Mouse (Mus musculus) kidney, embryonic 14.5 days (tissue): ENCODE results near the gene Vamp4. TPM values are rescaled to one million over a fixed set of nuclear protein-coding genes. Genes with fewer than 3 reads are reported as not detected.

Experiments used
- ATAC-seq: fragments of 200-750 bp; cut with Nextera tagmentation; 2 replicates; pipeline ENCODE4 v1.8.0; 2017; ENCODE audit warnings: moderate number of reproducible peaks, mild to moderate bottlenecking, moderate TSS enrichment, moderate library complexity; ENCODE audit not compliant: low FRiP score, low TSS enrichment
- H3K27ac ChIP-seq: fragments of 300-500 bp; sonication (generic); 2 replicates; pipeline ENCODE4 v1.5.1; 2014; ENCODE audit warnings: low read depth, mild to moderate bottlenecking, low read length, moderate library complexity, mixed read lengths
- H3K27me3 ChIP-seq: fragments of 300-500 bp; sonication (generic); 2 replicates; pipeline ENCODE4 v1.6.1; 2014; ENCODE audit warnings: mild to moderate bottlenecking, low read length; ENCODE audit not compliant: control insufficient read depth, insufficient read depth
- H3K36me3 ChIP-seq: fragments of 300-500 bp; sonication (generic); 2 replicates; pipeline ENCODE4 v1.6.1; 2014; ENCODE audit warnings: low read length, mixed read lengths; ENCODE audit not compliant: control insufficient read depth, insufficient read depth
- H3K4me1 ChIP-seq: fragments of 300-500 bp; sonication (generic); 2 replicates; pipeline ENCODE4 v1.6.1; 2014; ENCODE audit warnings: low read length, mixed read lengths; ENCODE audit not compliant: control insufficient read depth, insufficient read depth
- H3K4me2 ChIP-seq: fragments of 300-500 bp; sonication (generic); replicated peaks from 2 replicates; pipeline ENCODE4 v1.6.1; 2014; ENCODE audit warnings: low read depth, mild to moderate bottlenecking, low read length
- H3K4me3 ChIP-seq: fragments of 300-500 bp; sonication (generic); 2 replicates; pipeline ENCODE4 v1.5.1; 2014; ENCODE audit warnings: mild to moderate bottlenecking, low read length
- H3K9ac ChIP-seq: fragments of 300-500 bp; sonication (generic); 2 replicates; pipeline ENCODE4 v1.6.1; 2014; ENCODE audit warnings: low read depth, mild to moderate bottlenecking, low read length, moderate library complexity
- H3K9me3 ChIP-seq: fragments of 300-500 bp; sonication (generic); 2 replicates; pipeline ENCODE4 v1.6.1; 2016; ENCODE audit warnings: low read length; ENCODE audit not compliant: control insufficient read depth
- WGBS: fragments of 180-500 bp; shearing (Covaris S2); extraction: QIAGEN DNeasy Blood & Tissue Kit; methylation state at CpG from one replicate; pipeline ENCODE4 v1.1.7; 2014; 5-methylcytosine and 5-hydroxymethylcytosine counted together
- polyA plus RNA-seq: library from polyadenylated mRNA; unstranded; fragments of >200 nt; fragmentation: Nextera tagmentation; extraction: Ambion mirVana; gene quantifications from 2 replicates; pipeline ENCODE4 v1.2.1, GENCODE M21; 2014

Gene Vamp4
- polyA plus RNA-seq, 1 experiment from 2014 or later, result 53.6 TPM

DNA sequence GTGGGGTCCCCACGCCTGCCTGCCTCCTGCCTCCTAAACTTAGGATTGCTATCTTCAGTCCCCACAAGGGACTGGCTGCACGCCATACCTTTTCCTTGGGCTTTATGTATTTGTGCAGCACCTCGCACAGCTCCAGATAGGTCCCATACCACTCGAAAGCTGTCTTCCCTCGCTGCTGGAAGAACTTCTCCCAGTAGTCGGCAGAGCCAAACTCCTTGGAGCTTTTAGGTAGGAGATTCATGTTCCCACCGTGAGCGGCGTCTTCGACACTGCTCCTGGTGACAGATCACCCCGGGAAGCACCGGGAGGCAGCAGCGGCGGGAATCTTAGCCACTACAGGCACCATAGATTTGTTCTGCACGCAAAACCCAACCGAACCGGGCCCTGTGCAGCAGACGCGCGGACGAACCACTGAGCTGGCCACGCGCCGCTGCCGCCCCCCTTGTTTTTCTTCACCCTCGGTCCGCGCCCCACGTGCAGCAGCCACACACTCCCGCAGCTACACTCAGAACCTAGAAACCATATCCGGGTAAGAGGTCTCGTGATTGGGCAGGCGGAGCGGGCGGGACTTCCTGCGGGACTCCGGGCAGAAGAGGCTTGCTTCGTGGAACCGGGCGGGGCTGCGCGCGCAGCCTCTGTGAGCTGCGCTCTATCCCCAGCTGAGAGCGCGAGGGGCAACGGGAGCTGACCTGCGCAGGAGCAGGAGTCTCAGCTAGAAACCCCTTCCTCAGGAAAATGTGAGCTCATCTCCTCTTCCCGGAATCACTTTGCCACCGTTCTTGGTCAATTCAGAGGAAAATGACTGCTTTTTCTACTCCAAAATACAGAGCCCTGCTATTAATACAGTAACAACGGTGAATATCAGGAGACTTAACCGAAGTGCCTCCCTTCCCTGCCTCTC lies 22.0 kb upstream of the Vamp4 start, which contains the start of gene Mettl13:
TSS of gene Mettl13 (minus strand) at position 536 of the 901 bp plus-strand sequence.
- peak within 1 kb of the TSS; percentile 71 for H3K9ac ChIP-seq
- no peaks in the 10 kb centered on the region for H3K9me3 ChIP-seq
- peak; percentile 99 for ATAC-seq
- peaks cover 8% of the 10 kb centered on the region for H3K4me1 ChIP-seq
- WGBS, result under 1% methylated on average over 52 of the region's 52 CpGs
- H3K27ac ChIP-seq, result no peak within 1 kb of the TSS
- H3K4me2 ChIP-seq, result peak within 1 kb of the TSS; percentile 75
- no peaks in the 10 kb centered on the region for H3K27me3 ChIP-seq
- peak within 1 kb of the TSS; percentile 68 for H3K4me3 ChIP-seq
- H3K36me3 ChIP-seq, result peaks cover 26% of the 10 kb centered on the region

DNA sequence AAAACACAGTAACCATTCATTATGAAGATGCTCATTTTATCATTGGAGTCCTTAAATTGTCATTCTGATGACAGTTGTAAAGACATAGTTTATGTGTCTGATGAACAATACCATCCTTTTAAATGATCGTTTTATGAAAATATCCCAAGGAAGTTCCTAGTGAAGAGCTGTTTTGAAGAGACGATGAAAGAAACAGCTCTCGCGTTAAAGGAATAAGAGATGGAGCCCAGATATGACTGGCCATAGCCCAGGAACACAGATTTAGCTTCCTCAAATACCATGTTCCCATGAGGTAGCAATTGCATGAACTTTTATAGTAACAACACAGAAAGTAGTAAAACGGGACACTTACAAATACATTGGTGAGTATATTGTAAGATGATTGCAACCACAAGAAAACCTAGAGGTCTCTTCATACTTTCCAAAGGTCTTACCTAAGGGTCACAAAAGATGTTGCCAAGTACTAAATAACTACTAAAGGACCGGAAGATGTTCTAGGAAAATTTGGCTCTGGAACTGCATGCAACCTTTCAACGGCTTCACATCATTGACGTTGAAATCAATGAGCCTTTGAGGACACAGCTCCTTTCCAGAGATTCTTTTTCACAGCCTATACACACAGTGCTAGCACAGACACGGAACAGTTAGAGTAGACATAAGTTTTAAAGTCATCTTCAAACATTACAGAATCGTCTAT lies 21.2 kb upstream of the Vamp4 start:
- peak overlapping the region; percentile 68 for H3K4me3 ChIP-seq
- H3K9ac ChIP-seq, result peak overlapping the region; percentile 71
- H3K4me2 ChIP-seq, result peak overlapping the region; percentile 75
- 63% methylated on average over 10 of the region's 10 CpGs for WGBS
- H3K27ac ChIP-seq, result no peak overlapping the region
- no peaks in the 10 kb centered on the region for H3K9me3 ChIP-seq
- no peak for ATAC-seq
- H3K27me3 ChIP-seq, result no peaks in the 10 kb centered on the region
- H3K4me1 ChIP-seq, result peaks cover 8% of the 10 kb centered on the region
- peaks cover 21% of the 10 kb centered on the region; the same call in 1 of the 2 replicates for H3K36me3 ChIP-seq

DNA sequence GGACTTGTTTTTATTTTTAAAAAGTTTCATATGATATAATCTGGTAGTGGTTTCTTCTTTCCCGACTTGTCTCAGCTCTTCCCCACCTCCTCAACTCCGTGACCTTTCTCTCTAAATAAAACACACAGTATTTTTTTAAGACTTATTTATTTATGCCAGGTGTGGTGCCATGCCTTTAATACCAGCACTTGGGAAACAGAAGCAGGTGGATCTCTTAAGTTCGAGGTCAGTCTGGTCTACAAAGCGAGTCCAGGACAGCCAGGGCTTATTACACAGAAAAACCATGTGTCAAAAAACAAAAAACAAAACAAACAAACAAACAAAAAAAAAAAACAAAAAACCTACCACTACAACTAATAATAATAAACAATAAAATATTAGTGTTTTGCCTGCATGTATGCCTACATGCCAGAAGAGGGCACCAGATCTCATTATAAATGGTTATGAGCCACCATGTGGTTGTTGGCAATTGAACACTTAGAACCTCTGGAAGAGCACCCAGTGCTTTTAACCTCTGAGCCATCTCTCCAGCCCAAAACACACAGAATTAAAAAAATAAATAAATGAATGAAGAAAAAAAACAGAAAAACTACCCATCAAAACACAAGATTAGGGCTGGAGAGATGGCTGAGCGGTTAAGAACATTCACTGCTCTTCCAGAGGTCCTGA lies 20.6 kb upstream of the Vamp4 start:
- H3K36me3 ChIP-seq, result peaks cover 14% of the 10 kb centered on the region; the same call in 1 of the 2 replicates
- no peak overlapping the region for H3K9ac ChIP-seq
- ATAC-seq, result no peak
- WGBS, result 75% methylated on average over 5 of the region's 5 CpGs
- H3K4me2 ChIP-seq, result no peak overlapping the region
- peaks cover 8% of the 10 kb centered on the region for H3K4me1 ChIP-seq
- no peaks in the 10 kb centered on the region for H3K27me3 ChIP-seq
- no peak overlapping the region for H3K4me3 ChIP-seq
- no peaks in the 10 kb centered on the region for H3K9me3 ChIP-seq
- H3K27ac ChIP-seq, result no peak overlapping the region

DNA sequence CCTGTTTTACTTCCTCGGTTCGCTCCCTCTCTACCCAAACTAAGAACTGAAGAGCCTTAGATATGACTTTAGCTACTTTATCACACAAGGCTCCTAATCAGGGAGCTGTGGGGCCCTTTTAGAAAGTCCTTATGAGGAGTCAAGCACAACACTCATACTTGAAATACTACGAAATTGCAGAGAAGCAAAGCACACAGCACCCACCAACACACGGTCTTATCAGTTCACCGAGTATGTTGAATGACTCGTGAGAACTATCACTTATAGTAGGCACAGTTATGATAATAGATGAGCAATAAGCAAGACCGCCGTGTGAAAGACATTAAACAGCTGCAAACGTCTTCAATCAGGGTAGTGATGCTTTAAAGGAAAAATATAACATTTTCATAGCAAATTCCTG lies 17.4 kb upstream of the Vamp4 start:
- no peak overlapping the region for H3K4me2 ChIP-seq
- no peak overlapping the region for H3K9ac ChIP-seq
- H3K4me1 ChIP-seq, result no peaks in the 10 kb centered on the region
- H3K4me3 ChIP-seq, result no peak overlapping the region
- 92% methylated on average over 9 of the region's 9 CpGs for WGBS
- H3K27ac ChIP-seq, result no peak overlapping the region
- H3K9me3 ChIP-seq, result no peaks in the 10 kb centered on the region
- ATAC-seq, result no peak
- no peaks in the 10 kb centered on the region for H3K36me3 ChIP-seq
- H3K27me3 ChIP-seq, result no peaks in the 10 kb centered on the region

DNA sequence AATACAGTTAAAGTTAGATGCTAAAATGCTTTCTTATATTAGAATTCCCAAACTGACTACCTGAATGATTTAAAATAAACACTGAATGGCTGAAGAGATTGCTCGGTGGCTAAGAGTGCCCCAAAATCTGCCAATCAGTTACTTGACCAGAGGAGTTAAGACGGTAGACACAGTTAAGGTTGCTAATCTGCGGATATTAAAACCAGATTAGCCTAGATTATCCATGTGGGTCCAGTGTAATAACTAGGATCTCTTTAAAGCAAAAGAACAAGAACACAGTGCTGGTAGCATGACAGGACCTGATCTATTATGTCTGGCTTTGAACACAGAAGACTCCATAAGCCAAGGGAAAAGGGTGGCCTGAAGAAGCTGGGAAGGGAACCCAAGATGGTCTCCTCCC lies 16.1 kb upstream of the Vamp4 start:
- Histone ChIP-seq H3K4me3 (no peak overlapping the region), H3K4me2 (no peak overlapping the region), H3K9me3 (no peaks in the 10 kb centered on the region), H3K9ac (no peak overlapping the region), H3K27ac (no peak overlapping the region), H3K27me3 (no peaks in the 10 kb centered on the region), H3K4me1 (no peaks in the 10 kb centered on the region), H3K36me3 (no peaks in the 10 kb centered on the region)
- ATAC-seq, result no peak
- WGBS, result 89% methylated on average over 3 of the region's 3 CpGs

DNA sequence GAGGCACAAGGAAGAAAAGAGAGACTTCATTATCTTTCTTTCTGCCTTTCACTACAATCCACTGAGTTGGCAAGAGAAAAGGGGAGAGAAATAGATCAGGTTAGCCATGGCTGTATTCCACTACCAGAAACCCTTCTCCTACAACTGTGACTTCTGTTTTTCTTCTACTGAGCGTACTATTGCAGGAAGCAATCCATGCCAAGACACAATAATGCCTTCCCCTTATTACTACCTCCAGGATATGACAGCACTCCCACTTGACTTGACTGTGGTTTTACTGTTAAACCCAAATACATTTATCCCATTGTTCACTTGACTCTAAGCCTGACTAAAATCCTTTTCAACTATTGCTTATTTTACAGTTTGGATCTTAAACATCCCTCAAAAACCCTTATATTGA lies 7.1 kb upstream of the Vamp4 start:
- Histone ChIP-seq H3K9ac (no peak overlapping the region), H3K4me1 (no peaks in the 10 kb centered on the region), H3K27ac (no peak overlapping the region), H3K4me3 (no peak overlapping the region), H3K27me3 (no peaks in the 10 kb centered on the region), H3K36me3 (no peaks in the 10 kb centered on the region), H3K4me2 (no peak overlapping the region), H3K9me3 (no peaks in the 10 kb centered on the region)
- 79% methylated on average over 1 of the region's 1 CpGs for WGBS
- ATAC-seq, result no peak

DNA sequence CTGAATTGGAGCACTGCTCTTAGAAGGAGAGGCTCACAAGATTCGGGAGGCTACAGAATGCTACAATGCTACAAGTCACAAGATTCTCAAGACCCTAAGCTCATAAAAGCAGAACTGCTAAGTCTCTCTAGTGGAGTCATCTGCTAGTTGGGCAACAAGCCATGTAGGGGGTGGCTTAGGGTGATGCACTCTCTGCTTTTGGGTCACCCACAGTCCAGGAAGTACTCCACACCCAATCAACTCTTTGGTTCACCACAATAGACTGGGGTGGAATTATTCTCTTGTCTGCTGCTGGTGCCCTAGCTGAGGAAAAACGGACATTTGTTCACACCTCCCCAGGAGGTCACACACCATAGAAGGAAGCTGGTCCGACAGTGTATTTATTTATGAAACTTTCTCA lies 5.3 kb upstream of the Vamp4 start:
- no peak for ATAC-seq
- Histone ChIP-seq H3K27ac (no peak overlapping the region), H3K9ac (no peak overlapping the region), H3K36me3 (no peaks in the 10 kb centered on the region), H3K9me3 (no peaks in the 10 kb centered on the region), H3K4me3 (no peak overlapping the region), H3K27me3 (no peaks in the 10 kb centered on the region), H3K4me2 (no peak overlapping the region), H3K4me1 (peaks cover 2% of the 10 kb centered on the region; the same call in 1 of the 2 replicates)
- WGBS, result 43% methylated on average over 3 of the region's 3 CpGs

DNA sequence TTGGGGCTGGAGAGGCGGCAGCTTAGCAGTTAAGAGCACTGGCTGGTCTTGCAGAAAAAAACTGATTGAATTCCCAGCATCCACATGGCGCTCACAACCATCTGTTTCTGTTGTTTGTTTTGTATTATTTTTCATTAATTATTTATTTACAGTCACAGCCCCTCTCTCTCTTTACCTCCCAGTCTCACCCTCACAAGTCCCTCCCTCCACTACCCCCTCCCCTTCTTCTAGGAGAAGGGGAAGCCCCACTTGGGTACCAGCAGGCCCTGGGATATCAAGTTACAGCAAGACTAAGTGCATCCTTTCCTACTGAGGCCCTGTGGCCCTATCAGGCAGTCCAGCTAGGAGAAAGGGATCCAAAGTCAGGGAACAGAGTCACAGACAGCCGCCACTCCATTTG lies 3.0 kb upstream of the Vamp4 start:
- no peaks in the 10 kb centered on the region for H3K9me3 ChIP-seq
- no peak overlapping the region for H3K4me3 ChIP-seq
- WGBS, result 21% methylated on average over 3 of the region's 3 CpGs
- ATAC-seq, result no peak
- H3K27me3 ChIP-seq, result no peaks in the 10 kb centered on the region
- H3K9ac ChIP-seq, result no peak overlapping the region
- no peak overlapping the region for H3K27ac ChIP-seq
- no peaks in the 10 kb centered on the region for H3K36me3 ChIP-seq
- peaks cover 7% of the 10 kb centered on the region; the same call in 1 of the 2 replicates for H3K4me1 ChIP-seq
- no peak overlapping the region for H3K4me2 ChIP-seq
